In the genomic region with DNA sequence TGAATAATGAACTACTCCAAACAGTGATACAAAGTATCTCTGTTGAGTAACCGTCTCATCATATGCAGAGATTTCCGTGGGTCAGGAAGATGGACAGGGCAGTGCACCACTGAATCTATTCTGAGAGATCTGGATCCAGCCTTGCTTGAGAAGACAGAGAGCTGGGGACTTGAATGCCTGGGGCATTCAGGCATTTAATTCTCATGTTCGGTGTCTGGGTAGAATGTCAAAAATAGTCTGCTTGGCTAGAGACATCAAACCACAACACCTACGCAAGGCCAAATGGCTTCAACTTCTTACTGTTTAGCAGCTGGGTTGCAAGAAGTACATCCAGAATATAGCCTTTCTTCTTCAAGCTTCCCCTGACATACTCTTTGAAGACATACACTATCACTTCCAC, we compare ENCODE assay signal across 28 mouse cellular contexts.
"Had no signal": no experiment of that assay in that cellular context is flagged by ENCODE, and none has a peak within 500 bp of the region (broad histone marks: within the 10 kb centered on the region; RNA-seq: fewer than 3 reads in every experiment).

No protein-coding gene starts in this region.

- ATAC-seq: hindbrain, embryonic 16.5 days; inflammation-experienced regulatory T-cells, adult 6 months; intestine, embryonic 15.5 days; intestine, postnatal 0 days; liver, postnatal 0 days had no signal

- H3K4me1 ChIP-seq: heart, embryonic 13.5 days; heart, embryonic 15.5 days; hindbrain, embryonic 10.5 days; hindbrain, embryonic 12.5 days; intestine, embryonic 15.5 days; kidney, embryonic 15.5 days; limb, embryonic 13.5 days; limb, embryonic 15.5 days; liver, embryonic 13.5 days; liver, embryonic 15.5 days had no signal

- H3K4me3 ChIP-seq: heart, adult 2 months; heart, embryonic 13.5 days; heart, embryonic 15.5 days; hindbrain, embryonic 10.5 days; hindbrain, embryonic 12.5 days; intestine, embryonic 15.5 days; kidney, embryonic 15.5 days; limb, embryonic 13.5 days; limb, embryonic 15.5 days; liver, embryonic 13.5 days; liver, embryonic 15.5 days had no signal

- H3K9ac ChIP-seq: heart, embryonic 13.5 days; heart, embryonic 15.5 days; hindbrain, embryonic 12.5 days; hindbrain, embryonic 14.5 days; intestine, embryonic 15.5 days; kidney, embryonic 15.5 days; limb, embryonic 13.5 days; limb, embryonic 15.5 days; liver, embryonic 13.5 days; liver, embryonic 15.5 days; liver, postnatal 0 days had no signal

- H3K4me2 ChIP-seq: heart, embryonic 11.5 days; heart, embryonic 13.5 days; heart, embryonic 15.5 days; hindbrain, embryonic 12.5 days; hindbrain, embryonic 14.5 days; intestine, embryonic 15.5 days; kidney, embryonic 15.5 days; limb, embryonic 13.5 days; limb, embryonic 15.5 days; liver, embryonic 11.5 days; liver, embryonic 13.5 days; liver, embryonic 15.5 days had no signal

- H3K9me3 ChIP-seq: heart, embryonic 13.5 days; heart, embryonic 15.5 days; hindbrain, embryonic 10.5 days; hindbrain, embryonic 12.5 days; intestine, embryonic 15.5 days; kidney, embryonic 15.5 days; limb, embryonic 13.5 days; limb, embryonic 15.5 days; liver, embryonic 13.5 days; liver, embryonic 15.5 days had no signal

- H3K27me3 ChIP-seq: heart, embryonic 13.5 days; heart, embryonic 15.5 days; hindbrain, embryonic 12.5 days; intestine, embryonic 15.5 days; kidney, embryonic 15.5 days; limb, embryonic 13.5 days; limb, embryonic 15.5 days; liver, embryonic 13.5 days; liver, embryonic 15.5 days had no signal

- DNase-seq: gastrocnemius, postnatal 14 days; gastrocnemius, postnatal 36 days; heart, adult 11 months; heart, adult 2 months; heart, postnatal 4 days; kidney, adult 18-20 months; kidney, adult 9 months; kidney, postnatal 14 days; kidney, postnatal 36 days; layer of hippocampus, adult 9-11 months; left cerebral cortex, postnatal 4 days; liver, embryonic 13.5 days; liver, postnatal 0 days had no signal

- H3K36me3 ChIP-seq: heart, embryonic 13.5 days; heart, embryonic 15.5 days; hindbrain, embryonic 10.5 days; hindbrain, embryonic 12.5 days; intestine, embryonic 15.5 days; kidney, embryonic 15.5 days; limb, embryonic 13.5 days; limb, embryonic 15.5 days; liver, embryonic 13.5 days; liver, embryonic 15.5 days had no signal

- H3K27ac ChIP-seq: heart, adult 2 months; heart, embryonic 13.5 days; heart, embryonic 15.5 days; hindbrain, embryonic 10.5 days; hindbrain, embryonic 12.5 days; hindbrain, embryonic 14.5 days; intestine, embryonic 15.5 days; kidney, embryonic 15.5 days; limb, embryonic 13.5 days; limb, embryonic 15.5 days; liver, embryonic 13.5 days; liver, embryonic 15.5 days had no signal
